Mouse (Mus musculus) liver, embryonic 14 days (tissue): ENCODE results near the gene Set. TPM values are rescaled to one million over a fixed set of nuclear protein-coding genes. Genes with fewer than 3 reads are reported as not detected.

ENCODE experiments used
- polyA plus RNA-seq: library from polyadenylated mRNA; depleted of rRNA; stranded (reverse); fragments of >200 nt; gene quantifications from 2 replicates; pipeline ENCODE4 v1.2.3, GENCODE M21; 2012; rRNA removed

The Set gene
- 185 and 242 TPM in 2 replicates for polyA plus RNA-seq

DNA sequence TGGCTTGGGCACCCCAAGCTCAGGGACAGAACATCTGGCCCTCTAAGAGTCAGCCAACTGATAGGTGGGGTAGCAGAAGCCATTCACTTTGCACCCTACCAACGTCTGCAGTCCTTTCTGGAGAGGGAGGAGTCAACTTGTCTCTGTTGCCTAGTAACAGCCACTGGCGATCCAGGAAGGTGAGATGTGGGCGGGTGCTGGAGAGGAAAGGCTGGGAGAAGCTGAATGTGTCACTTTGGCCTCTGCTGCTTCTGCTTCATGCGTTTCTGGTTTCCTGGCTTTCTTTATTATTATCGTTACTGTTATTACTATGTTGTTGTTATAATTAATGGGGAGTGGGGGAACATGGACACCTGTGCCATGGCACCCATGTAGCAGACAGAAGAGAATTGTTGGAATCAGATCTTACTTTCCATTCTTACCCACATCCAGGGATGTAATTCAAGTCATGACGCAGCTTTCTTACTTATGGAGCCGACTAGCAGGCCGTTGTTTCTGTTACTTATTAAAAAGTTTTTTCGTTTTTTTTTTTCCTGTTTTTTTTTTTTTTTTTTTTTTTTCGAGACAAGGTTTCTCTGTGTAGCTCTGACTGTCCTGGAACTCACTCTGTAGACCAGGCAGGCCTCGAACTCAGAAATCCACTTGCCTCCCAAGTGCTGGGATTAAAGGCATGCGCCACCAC is at the start of gene Set:
TSS of gene Set (plus strand) at position 156 of the 682 bp plus-strand sequence.

DNA sequence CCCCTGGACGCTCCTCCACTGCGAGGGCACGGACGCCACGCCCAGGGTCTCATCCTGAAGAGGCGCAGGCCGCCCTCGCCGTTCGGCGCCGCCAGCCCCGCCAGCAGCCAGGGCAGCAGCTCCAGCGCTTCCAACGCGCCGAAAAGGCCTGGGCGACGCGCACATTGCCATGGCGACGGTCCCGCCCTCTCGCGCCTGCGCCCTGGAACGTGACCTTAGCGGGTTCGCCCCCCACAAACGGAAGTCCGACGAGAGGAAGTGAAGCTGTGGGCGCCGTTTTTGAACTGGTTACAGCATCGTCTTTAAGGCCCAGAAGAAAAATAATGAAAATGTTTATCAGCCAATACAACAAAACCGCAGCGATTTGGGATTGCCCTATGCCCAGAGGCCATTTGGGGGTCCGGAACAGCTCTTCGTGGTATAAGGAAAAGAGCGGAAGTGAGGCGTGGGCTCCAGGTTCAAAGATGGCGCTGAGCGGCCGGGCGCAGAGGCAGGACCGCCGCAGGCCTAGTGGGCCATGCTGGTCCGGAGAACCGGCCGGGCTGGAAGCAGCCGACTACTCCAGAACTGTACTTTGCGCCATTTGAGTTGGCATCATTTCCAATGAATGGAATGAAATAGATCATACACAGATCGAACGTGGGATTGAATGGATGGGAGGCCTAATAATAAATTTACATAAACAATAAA is 8.3 kb upstream of the Set start, which contains the start of gene Wdr34:
TSS of gene Wdr34 (minus strand) at position 183 of the 690 bp plus-strand sequence.

DNA sequence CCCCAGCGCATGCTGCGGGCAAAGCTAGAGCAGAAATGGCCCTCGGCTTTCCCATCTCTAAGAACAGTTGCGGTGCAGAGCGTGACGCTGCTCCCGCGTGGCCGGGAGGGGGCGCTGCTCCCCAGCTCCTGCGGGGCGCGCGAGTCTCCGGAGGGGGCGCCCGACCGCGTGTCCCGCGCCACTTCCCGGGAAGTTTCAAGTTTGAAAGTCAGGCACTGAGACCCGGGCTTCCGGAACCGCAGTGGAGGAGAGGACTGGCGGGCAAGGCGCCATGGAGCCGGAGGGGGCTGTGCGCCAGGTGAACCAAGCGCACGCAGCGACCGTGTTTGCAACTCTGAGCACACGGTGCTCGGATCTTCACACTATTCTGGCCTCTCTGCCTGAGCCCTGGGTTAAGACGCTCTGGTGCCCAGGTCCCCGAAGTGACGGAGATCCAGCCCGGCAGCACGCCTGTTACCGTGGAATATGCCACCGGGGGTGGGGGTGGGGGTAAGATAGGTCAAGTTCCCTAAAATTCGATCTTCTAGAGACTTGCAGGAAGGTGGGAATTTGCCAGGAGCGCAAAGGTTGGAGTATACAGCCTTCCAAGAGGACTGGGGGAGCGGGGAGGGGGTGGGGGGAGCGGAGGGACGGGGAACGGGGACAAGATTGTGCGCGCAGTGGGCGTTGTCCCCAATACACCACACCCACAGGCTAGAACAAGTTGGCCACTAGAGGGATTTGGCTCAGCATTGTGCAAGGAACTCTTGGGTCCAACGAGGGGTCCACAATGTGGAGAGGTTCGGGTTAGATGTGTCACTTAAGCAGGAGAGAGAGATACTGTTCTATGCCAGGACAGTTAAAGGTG is 20.5 kb downstream of the Set start, which contains the start of gene Pkn3:
TSS of gene Pkn3 (plus strand) at position 183 of the 847 bp plus-strand sequence.

DNA sequence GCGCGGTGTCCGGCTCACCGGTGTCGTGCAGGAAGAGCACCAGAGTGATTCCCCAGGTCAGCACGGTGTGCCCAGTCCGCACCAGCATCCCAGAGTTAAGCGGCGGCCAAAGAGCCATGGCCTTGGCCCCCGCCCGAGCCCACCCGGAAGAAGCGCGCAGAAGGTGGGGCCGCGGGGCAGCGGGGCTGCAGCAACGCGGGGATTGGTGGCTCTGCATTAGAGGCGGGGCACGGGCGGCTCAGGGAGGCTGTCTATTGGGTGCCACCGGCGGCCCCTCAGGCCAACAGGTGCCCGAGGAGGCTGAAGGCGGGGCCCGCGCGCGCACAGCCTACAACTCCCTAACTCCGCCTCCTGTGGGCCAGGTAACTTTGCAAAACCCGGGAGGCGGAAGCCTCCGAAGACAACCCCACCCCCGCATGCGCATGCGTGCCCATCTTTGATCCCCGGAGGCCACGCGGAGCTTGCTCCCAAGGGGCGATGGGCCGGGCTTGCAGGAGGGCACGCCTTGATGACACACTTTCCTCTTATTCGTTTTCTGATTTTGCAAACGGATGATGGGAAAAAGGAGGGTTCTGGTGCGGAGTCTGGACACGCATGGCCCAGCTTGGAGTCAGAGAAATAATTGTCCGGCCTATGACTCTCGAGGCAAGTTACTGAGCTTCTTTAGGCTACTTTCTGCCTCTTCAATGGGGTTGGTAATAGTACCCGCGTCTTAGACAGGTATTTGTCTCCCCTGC is 36.5 kb downstream of the Set start, which contains the start of gene Zdhhc12:
TSS of gene Zdhhc12 (minus strand) at position 178 of the 737 bp plus-strand sequence.

Other genes with a start within 250 kb of the Set start
- gene Urm1, start 237.3 kb upstream of the Set start, polyA plus RNA-seq: 15.1 and 17.0 TPM in 2 replicates
- gene Cercam, start 188.2 kb upstream of the Set start, polyA plus RNA-seq: 16.4 and 19.8 TPM in 2 replicates
- 24.7 and 31.5 TPM in 2 replicates for gene Odf2, start 168.2 kb upstream of the Set start, polyA plus RNA-seq
- 12.3 and 14.0 TPM in 2 replicates for gene Gle1, start 122.0 kb upstream of the Set start, polyA plus RNA-seq
- 19.9 and 23.5 TPM in 2 replicates for gene Sptan1, start 91.8 kb upstream of the Set start, polyA plus RNA-seq
- gene Wdr34, start 8.5 kb upstream of the Set start, polyA plus RNA-seq: 5.2 and 5.7 TPM in 2 replicates
- 3.1 and 3.2 TPM in 2 replicates for gene Pkn3, start 20.3 kb downstream of the Set start, polyA plus RNA-seq
- 21.0 and 25.7 TPM in 2 replicates for gene Zdhhc12, start 36.3 kb downstream of the Set start, polyA plus RNA-seq
- 6.6 and 7.7 TPM in 2 replicates for gene Zer1, start 67.2 kb downstream of the Set start, polyA plus RNA-seq
- gene Tbc1d13, start 76.4 kb downstream of the Set start, polyA plus RNA-seq: 9.1 and 11.7 TPM in 2 replicates
- gene Endog, start 114.1 kb downstream of the Set start, polyA plus RNA-seq: 10.4 and 12.0 TPM in 2 replicates
- gene Spout1, start 121.1 kb downstream of the Set start, polyA plus RNA-seq: 21.1 and 21.7 TPM in 2 replicates
- gene Kyat1, start 148.5 kb downstream of the Set start, polyA plus RNA-seq: 13.0 and 14.4 TPM in 2 replicates
- gene Lrrc8a, start 180.3 kb downstream of the Set start, polyA plus RNA-seq: 3.1 and 3.7 TPM in 2 replicates
- 0.84 and 0.92 TPM in 2 replicates for gene Gm28035, start 183.2 kb downstream of the Set start, polyA plus RNA-seq
- gene Phyhd1, start 208.8 kb downstream of the Set start, polyA plus RNA-seq: 15.2 and 18.6 TPM in 2 replicates
- not detected in 2 replicates for gene Gm28038, start 223.7 kb downstream of the Set start, polyA plus RNA-seq
- gene Dolk, start 229.0 kb downstream of the Set start, polyA plus RNA-seq: 4.3 and 5.0 TPM in 2 replicates
- gene Nup188, start 229.0 kb downstream of the Set start, polyA plus RNA-seq: 12.8 and 17.0 TPM in 2 replicates